Mouse (Mus musculus) liver, embryonic 16.5 days (tissue): Measurements from ENCODE around the gene Mtmr4. TPM values are rescaled to one million over a fixed set of nuclear protein-coding genes. Genes with fewer than 3 reads are reported as not detected.

Experiments
- ATAC-seq: fragments of 200-750 bp; cut with Nextera tagmentation; 2 replicates; pipeline ENCODE4 v1.8.0; 2017; ENCODE audit warnings: low read depth, mild to moderate bottlenecking, moderate number of reproducible peaks, moderate library complexity
- H3K27ac ChIP-seq: fragments of 300-500 bp; sonication (generic); 2 replicates; pipeline ENCODE4 v1.5.1; 2014; ENCODE audit warnings: mild to moderate bottlenecking, low read length
- H3K27me3 ChIP-seq: fragments of 300-500 bp; sonication (generic); 2 replicates; pipeline ENCODE4 v1.6.1; 2014; ENCODE audit warnings: low read depth, low read length, mixed read lengths; ENCODE audit not compliant: control insufficient read depth, insufficient read depth
- H3K36me3 ChIP-seq: fragments of 300-500 bp; sonication (generic); 2 replicates; pipeline ENCODE4 v1.6.1; 2014; ENCODE audit warnings: mild to moderate bottlenecking; ENCODE audit not compliant: control insufficient read depth, insufficient read depth
- H3K4me1 ChIP-seq: fragments of 300-500 bp; sonication (generic); 2 replicates; pipeline ENCODE4 v1.6.1; 2014; ENCODE audit warnings: low read depth, low read length, mixed read lengths; ENCODE audit not compliant: control insufficient read depth
- H3K4me2 ChIP-seq: fragments of 300-500 bp; sonication (generic); 2 replicates; pipeline ENCODE4 v1.6.1; 2014; ENCODE audit warnings: low read depth, low read length, mixed read lengths
- H3K4me3 ChIP-seq: fragments of 300-500 bp; sonication (generic); 2 replicates; pipeline ENCODE4 v1.5.1; 2014; ENCODE audit warnings: low read depth, mild to moderate bottlenecking, low read length
- H3K9ac ChIP-seq: fragments of 300-500 bp; sonication (generic); 2 replicates; pipeline ENCODE4 v1.6.1; 2014; ENCODE audit warnings: low read depth, low read length
- H3K9me3 ChIP-seq: fragments of 300-500 bp; sonication (generic); replicated peaks from 2 replicates; pipeline ENCODE4 v1.6.1; 2016; ENCODE audit warnings: low read length; ENCODE audit not compliant: control insufficient read depth
- WGBS: fragments of 180-500 bp; shearing (Covaris S2); extraction: QIAGEN DNeasy Blood & Tissue Kit; methylation state at CpG from one replicate; pipeline ENCODE4 v1.1.7; 2014; ENCODE audit not compliant: insufficient replicate concordance; 5-methylcytosine and 5-hydroxymethylcytosine counted together
- polyA plus RNA-seq: library from polyadenylated mRNA; unstranded; fragments of >200 nt; fragmentation: Nextera tagmentation; extraction: Ambion mirVana; gene quantifications from 2 replicates; pipeline ENCODE4 v1.2.1, GENCODE M21; 2015

Gene Mtmr4
- polyA plus RNA-seq, 1 experiment from 2014 or later: 10.5 TPM

- Histone ChIP-seq H3K36me3 (no peaks in the 10 kb centered on the region), H3K27me3 (no peaks in the 10 kb centered on the region), H3K4me3 (no peak within 1 kb of the TSS), H3K9ac (no peak within 1 kb of the TSS), H3K4me2 (no peak within 1 kb of the TSS), H3K4me1 (no peaks in the 10 kb centered on the region), H3K9me3 (no peaks in the 10 kb centered on the region), H3K27ac (no peak within 1 kb of the TSS)
- no peak for ATAC-seq
- WGBS: 58% methylated on average over 7 of the region's 7 CpGs
These were observed 23.6 kb upstream of the Mtmr4 start, which contains the start of gene Sept4 for GRCm38 (mm10) chr11:87568255-87568953. Gene Sept4 (plus strand): TSS chr11:87568903.

GRCm38 (mm10) chr11:87570743-87571142 is 21.2 kb upstream of the Mtmr4 start:
- Histone ChIP-seq H3K27me3 (no peaks in the 10 kb centered on the region), H3K4me2 (no peak overlapping the region), H3K4me1 (no peaks in the 10 kb centered on the region), H3K9me3 (no peaks in the 10 kb centered on the region), H3K27ac (no peak overlapping the region), H3K36me3 (no peaks in the 10 kb centered on the region), H3K4me3 (no peak overlapping the region), H3K9ac (no peak overlapping the region)
- 54% methylated on average over 5 of the region's 5 CpGs for WGBS
- ATAC-seq: no peak

GRCm38 (mm10) chr11:87571361-87571950 is 20.5 kb upstream of the Mtmr4 start:
- Histone ChIP-seq H3K4me3 (no peak overlapping the region), H3K4me1 (no peaks in the 10 kb centered on the region), H3K27me3 (no peaks in the 10 kb centered on the region), H3K9ac (no peak overlapping the region), H3K27ac (no peak overlapping the region), H3K9me3 (no peaks in the 10 kb centered on the region), H3K36me3 (no peaks in the 10 kb centered on the region), H3K4me2 (no peak overlapping the region)
- ATAC-seq: no peak
- 44% methylated on average over 1 of the region's 1 CpGs for WGBS

GRCm38 (mm10) chr11:87573751-87574150 is 18.2 kb upstream of the Mtmr4 start:
- Histone ChIP-seq H3K9ac (no peak overlapping the region), H3K4me1 (peaks cover 12% of the 10 kb centered on the region), H3K27me3 (no peaks in the 10 kb centered on the region), H3K4me3 (no peak overlapping the region), H3K4me2 (no peak overlapping the region), H3K9me3 (no peaks in the 10 kb centered on the region), H3K27ac (no peak overlapping the region), H3K36me3 (no peaks in the 10 kb centered on the region)
- ATAC-seq: no peak
- WGBS: 73% methylated on average over 7 of the region's 7 CpGs

DNA sequence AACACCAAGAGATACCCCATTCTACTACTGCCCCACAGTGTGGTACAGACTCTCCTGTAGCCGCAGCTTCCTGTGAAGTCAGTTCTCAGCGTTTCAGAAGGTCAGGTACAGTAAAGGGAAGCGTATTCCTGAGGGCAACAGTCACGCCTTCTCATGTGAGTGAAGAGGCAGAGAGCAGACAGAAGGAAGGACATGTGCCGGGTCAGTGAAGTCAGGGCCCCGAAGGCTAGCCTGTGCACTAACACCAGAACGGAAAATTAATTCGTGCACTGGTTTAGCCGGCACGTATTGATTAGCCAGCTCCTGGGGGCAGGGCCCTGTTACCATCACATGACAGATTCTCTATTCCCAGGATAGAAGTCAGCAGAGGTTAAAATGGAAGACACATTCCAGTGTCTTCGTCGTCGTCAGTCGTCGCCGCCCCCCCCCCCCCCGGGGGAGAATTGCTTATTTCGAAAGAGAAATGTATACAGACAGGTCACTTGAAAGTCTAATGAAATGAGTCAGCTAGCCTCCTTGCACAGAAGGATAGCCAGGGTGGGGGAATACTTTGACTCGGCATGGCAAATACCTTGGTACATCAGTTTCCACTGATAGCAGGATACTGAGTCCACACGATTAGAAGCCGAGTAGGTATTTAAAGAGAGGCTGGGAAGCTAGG is 17.3 kb upstream of the Mtmr4 start:
- H3K4me3 ChIP-seq: no peak overlapping the region
- H3K9ac ChIP-seq: no peak overlapping the region
- no peak for ATAC-seq
- H3K4me1 ChIP-seq: peaks cover 16% of the 10 kb centered on the region
- H3K27ac ChIP-seq: no peak overlapping the region
- H3K9me3 ChIP-seq: no peaks in the 10 kb centered on the region
- no peak overlapping the region for H3K4me2 ChIP-seq
- no peaks in the 10 kb centered on the region for H3K27me3 ChIP-seq
- H3K36me3 ChIP-seq: no peaks in the 10 kb centered on the region
- WGBS: 62% methylated on average over 21 of the region's 21 CpGs

GRCm38 (mm10) chr11:87577601-87578248 is 14.2 kb upstream of the Mtmr4 start:
- no peaks in the 10 kb centered on the region for H3K9me3 ChIP-seq
- WGBS: 51% methylated on average over 6 of the region's 6 CpGs
- H3K27me3 ChIP-seq: no peaks in the 10 kb centered on the region
- peak overlapping the region; percentile 84 for H3K4me2 ChIP-seq
- peak overlapping the region; percentile 57 for H3K4me3 ChIP-seq
- ATAC-seq: no peak
- peaks cover 16% of the 10 kb centered on the region for H3K4me1 ChIP-seq
- H3K9ac ChIP-seq: peak overlapping the region; percentile 51
- no peak overlapping the region for H3K27ac ChIP-seq
- no peaks in the 10 kb centered on the region for H3K36me3 ChIP-seq

GRCm38 (mm10) chr11:87578249-87578962 is 13.6 kb upstream of the Mtmr4 start:
- H3K4me1 ChIP-seq: peaks cover 16% of the 10 kb centered on the region
- peak overlapping the region; percentile 57 for H3K4me3 ChIP-seq
- peak overlapping the region; percentile 51 for H3K9ac ChIP-seq
- H3K9me3 ChIP-seq: no peaks in the 10 kb centered on the region
- H3K27me3 ChIP-seq: no peaks in the 10 kb centered on the region
- peak; percentile 83 for ATAC-seq
- peak overlapping the region; percentile 84 for H3K4me2 ChIP-seq
- H3K36me3 ChIP-seq: no peaks in the 10 kb centered on the region
- WGBS: under 1% methylated on average over 40 of the region's 40 CpGs
- no peak overlapping the region for H3K27ac ChIP-seq

DNA sequence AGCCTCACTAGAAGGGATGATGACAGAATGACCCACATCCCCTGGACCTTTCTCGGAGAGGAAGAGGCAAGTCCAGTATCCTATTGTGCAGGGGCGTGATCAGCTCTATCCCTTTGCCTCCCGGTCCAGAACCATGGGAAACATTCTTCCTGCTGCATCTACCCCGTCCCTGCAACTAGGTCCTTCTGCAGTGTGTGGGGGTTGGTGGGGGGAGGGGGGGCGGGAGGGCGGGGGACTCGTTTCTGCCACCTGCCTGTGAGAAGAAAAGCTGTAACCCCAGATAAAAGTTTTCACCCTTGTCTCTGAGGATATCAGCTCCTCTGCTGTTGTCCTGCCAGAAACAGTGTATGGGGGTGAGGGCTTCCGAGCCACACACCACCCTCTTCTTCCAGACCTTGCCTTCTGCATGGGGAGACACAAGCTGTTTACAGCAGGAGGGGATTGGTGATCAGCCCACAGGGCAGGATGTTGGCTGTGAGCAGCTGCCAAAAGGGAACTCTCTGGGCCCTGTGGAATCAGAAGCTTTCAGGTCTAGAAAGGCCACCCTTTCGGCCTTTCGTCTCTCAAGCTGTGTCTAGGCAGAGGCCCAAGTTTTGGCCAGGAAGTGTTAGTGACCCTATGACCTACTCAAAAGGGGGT is 12.9 kb upstream of the Mtmr4 start:
- Histone ChIP-seq H3K9ac (no peak overlapping the region; the same call in 1 of the 2 replicates), H3K27me3 (no peaks in the 10 kb centered on the region), H3K36me3 (no peaks in the 10 kb centered on the region), H3K4me3 (peak overlapping the region; percentile 57), H3K27ac (no peak overlapping the region), H3K4me2 (peak overlapping the region; percentile 84), H3K9me3 (no peaks in the 10 kb centered on the region), H3K4me1 (peaks cover 16% of the 10 kb centered on the region)
- WGBS: 13% methylated on average over 10 of the region's 10 CpGs
- ATAC-seq: 0 out of 2 replicates have a peak, but pooled peaks have one; percentile 19
